16 mouse cellular contexts compared by ENCODE assay signal in the genomic region with DNA sequence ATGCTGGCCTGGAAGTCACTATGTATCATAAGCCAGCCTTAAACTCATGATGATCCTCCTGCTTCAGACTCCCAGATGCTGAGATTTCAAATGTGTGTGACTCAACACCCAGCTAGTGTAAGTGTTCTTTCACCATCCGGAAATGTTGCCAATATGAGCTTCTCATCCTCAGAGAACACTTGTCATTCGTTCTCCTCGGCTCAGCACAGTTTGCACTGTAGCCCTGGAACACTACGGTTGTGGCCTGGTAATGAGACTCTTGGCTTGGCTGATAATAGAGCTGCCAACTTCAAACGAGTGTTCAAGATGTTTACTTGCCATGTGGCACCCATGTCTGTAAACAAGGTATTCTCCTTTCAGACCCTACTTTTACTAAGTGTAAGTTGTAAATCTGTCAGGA.
"Had no signal": no experiment of that assay in that cellular context is flagged by ENCODE, and none has a peak within 500 bp of the region (broad histone marks: within the 10 kb centered on the region; RNA-seq: fewer than 3 reads in every experiment).

No protein-coding gene starts in this region.

- H3K27me3 ChIP-seq: limb, embryonic 13.5 days; midbrain, embryonic 13.5 days; neural tube, embryonic 15.5 days had no signal

- ATAC-seq: inflammation-experienced regulatory T-cells, adult 6 months; intestine, postnatal 0 days; midbrain, embryonic 13.5 days had no signal

- H3K4me3 ChIP-seq: limb, embryonic 13.5 days; midbrain, embryonic 13.5 days; myocyte; neural tube, embryonic 15.5 days had no signal

- H3K9ac ChIP-seq: limb, embryonic 13.5 days; liver, embryonic 14.5 days; lung, embryonic 14.5 days; midbrain, embryonic 13.5 days; neural tube, embryonic 15.5 days had no signal

- DNase-seq: kidney, adult 8-10 months; kidney, postnatal 25 days; layer of hippocampus, adult 9-11 months; left cerebral cortex, postnatal 4 days; lung, embryonic 14.5 days; retina, postnatal 1 day; right cerebral cortex, postnatal 25 days; thymus, postnatal 4 days had no signal

- H3K9me3 ChIP-seq: limb, embryonic 13.5 days; midbrain, embryonic 13.5 days; neural tube, embryonic 15.5 days had no signal

- H3K4me2 ChIP-seq: limb, embryonic 13.5 days; lung, embryonic 14.5 days; midbrain, embryonic 13.5 days; neural tube, embryonic 15.5 days had no signal

- H3K27ac ChIP-seq: limb, embryonic 13.5 days; liver, embryonic 14.5 days; midbrain, embryonic 13.5 days; neural tube, embryonic 15.5 days; stomach, postnatal 0 days had no signal
